Mouse (Mus musculus) heart, postnatal 0 days (tissue): ENCODE results near the gene Slc7a3.

Source experiments
- CTCF ChIP-seq: IDR thresholded peaks from 2 replicates; pipeline ENCODE4 v1.5.1; 2016; ENCODE audit warnings: antibody characterized with exemption, control low read depth, low read depth
- EP300 ChIP-seq: IDR thresholded peaks from 2 replicates; pipeline ENCODE4 v1.6.1; 2016; ENCODE audit warnings: antibody characterized with exemption, low read depth

DNA sequence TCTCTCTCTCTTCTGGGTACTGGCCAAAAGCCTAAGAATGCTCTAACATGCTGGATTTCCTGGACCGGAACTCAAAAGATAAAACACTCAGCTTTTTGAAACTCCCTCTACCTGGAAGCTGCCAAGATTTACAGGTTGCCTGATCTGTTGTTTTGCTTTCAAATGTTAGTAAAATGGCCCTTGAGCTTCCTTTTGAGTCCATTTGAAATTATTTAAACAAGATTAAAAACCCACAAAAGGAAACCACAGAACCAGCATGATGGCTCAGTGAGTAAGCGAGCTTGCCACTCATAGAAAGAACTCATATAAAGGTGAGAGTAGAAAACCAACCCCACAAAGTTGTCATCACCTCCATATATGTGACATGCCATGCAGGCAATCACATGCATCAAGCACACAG is 42.7 kb upstream of the Slc7a3 start:
- no peak for TF ChIP-seq CTCF
- no peak for TF ChIP-seq EP300
